Mouse (Mus musculus): ENCODE results near the gene BC024063. TPM values are rescaled to one million over a fixed set of nuclear protein-coding genes. Genes with fewer than 3 reads are reported as not detected.

The BC024063 gene
- 8.6 TPM for polyA plus RNA-seq (2014; fragmentation: Illumina TruSeq; extraction: RNeasy Lipid Tissue Mini Kit (QIAGEN cat#74804); ENCODE audit: low read depth, low replicate concordance)

DNA sequence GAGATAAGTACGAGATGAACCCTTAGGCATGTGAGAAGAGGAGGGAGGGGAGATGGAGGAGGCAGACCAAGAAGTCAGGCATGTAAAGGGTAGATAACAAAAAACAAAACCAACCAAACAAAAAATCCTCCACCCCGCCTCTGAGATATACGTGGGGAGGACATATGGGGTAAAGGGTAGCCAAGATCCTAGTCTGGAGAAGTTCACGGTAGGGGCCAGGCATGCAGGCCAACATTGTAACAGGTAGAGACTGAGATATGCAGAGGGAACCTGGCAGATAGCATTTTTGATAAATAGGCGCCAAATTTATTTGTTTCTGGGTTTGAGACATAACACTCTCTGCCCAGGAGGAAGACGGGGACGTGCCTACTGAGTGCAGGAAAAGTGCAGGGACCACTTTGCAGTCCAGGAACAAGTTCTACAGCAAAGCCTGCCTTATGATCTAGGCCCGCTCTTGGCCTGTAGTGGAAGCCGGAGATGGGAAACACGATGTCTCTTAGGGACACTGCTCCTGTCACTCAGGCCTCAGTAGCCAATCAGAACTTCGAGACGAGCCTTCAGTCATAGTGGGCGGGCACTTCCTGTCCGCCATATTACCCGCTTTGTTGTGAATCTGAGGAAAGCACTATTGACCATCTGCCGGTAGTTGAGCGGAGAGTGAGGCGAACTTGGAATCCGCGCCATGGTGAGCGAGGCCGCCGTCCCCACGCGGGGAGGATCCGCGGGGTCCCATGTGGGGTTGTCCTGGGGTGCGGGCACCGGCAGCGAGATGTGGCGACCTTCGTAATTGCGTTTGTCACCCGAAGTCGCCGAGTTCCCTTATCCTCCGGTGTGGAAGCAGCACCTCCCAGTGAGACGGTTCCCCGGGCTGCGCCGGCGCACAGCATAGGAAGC, at the start of gene BC024063:
BC024063 (plus strand) TSS at position 626 of the 894 bp plus-strand sequence.

DNA sequence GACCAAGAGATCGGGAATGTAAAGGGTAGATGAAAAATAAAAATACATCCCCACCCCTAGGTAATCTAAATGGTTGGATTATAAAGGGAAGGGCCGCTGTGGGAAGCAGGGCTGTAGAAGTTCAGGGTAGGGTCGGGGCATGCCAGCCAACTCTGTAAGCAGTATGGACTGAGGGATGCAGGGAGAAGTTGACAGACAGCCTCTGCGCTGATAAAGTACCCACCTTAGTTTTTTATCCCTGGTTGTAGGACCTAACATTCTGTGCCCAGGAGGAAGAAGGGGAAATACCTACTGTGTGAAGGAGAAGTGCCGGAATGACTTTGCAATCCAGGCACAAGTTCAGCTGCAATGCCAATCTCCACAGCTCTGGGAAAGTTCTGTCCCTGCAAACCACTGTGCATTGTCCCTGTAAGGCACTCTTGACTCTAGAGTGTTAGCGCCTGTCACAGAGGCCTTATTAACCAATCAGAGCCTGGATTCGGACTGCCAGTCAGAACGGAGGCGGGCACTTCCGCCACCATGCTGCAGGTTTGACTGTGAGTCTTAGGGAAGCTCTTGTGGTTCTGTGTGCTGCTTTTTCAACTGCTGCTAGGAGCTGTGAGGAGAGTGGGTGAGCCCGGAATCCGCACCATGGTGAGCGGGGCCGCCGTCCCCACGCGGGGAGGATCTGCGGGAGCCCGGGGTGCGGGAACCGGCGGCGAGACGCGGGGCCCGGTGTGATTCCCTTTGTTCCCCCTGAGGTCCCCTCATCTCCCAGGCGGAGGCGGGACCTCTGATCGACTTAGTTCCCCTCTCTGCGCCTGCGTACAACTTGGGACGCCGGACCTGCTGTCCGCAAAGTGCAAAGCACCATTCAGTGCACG, 35.3 kb upstream of the BC024063 start, which contains the start of gene Zfp873:
Zfp873 (plus strand) TSS at position 527 of the 863 bp plus-strand sequence.

DNA sequence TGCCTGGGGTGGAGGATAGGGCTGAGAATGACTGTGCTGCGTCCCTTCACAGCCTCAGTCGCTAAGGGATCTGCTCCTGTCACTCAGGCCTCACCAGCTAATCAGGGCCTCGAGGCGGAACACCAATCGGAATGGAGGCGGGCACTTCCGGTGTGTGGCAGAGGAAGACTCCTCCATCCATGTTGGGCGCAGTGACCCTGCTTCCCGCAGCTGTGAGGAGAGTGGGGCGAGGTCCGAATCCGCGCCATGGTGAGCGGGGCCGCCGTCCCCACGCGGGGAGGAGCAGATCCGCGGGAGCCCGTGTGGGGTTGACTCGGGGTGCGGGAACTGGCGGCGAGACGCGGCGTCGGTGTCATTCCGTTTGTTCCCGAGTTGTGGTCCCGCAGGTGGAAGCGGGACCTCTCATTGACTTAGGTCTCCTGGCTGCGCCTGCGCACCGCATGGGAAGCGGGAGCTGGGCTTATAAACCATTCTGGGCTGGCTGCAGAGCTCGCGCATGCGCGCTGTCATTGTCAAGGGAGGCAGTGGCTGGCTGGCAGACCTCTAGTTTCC, 44.8 kb downstream of the BC024063 start, which contains the start of gene AU041133:
AU041133 (plus strand) TSS at position 164 of the 552 bp plus-strand sequence.

Other genes starting within 250 kb of the BC024063 start
- 25.6 TPM for gene Gm32687, start 219.4 kb upstream of the BC024063 start, polyA plus RNA-seq (2014; fragmentation: Illumina TruSeq; extraction: RNeasy Lipid Tissue Mini Kit (QIAGEN cat#74804); ENCODE audit: low read depth, low replicate concordance)
- gene Zfp781, start 152.9 kb upstream of the BC024063 start, polyA plus RNA-seq (2014; fragmentation: Illumina TruSeq; extraction: RNeasy Lipid Tissue Mini Kit (QIAGEN cat#74804); ENCODE audit: low read depth, low replicate concordance) = 4.1 TPM
- gene Zfp873, start 35.2 kb upstream of the BC024063 start, polyA plus RNA-seq (2014; fragmentation: Illumina TruSeq; extraction: RNeasy Lipid Tissue Mini Kit (QIAGEN cat#74804); ENCODE audit: low read depth, low replicate concordance) = 18.6 TPM
- gene AU041133, start 44.7 kb downstream of the BC024063 start, polyA plus RNA-seq (2014; fragmentation: Illumina TruSeq; extraction: RNeasy Lipid Tissue Mini Kit (QIAGEN cat#74804); ENCODE audit: low read depth, low replicate concordance) = 15.0 TPM
- gene Zfp938, start 157.9 kb downstream of the BC024063 start, polyA plus RNA-seq (2014; fragmentation: Illumina TruSeq; extraction: RNeasy Lipid Tissue Mini Kit (QIAGEN cat#74804); ENCODE audit: low read depth, low replicate concordance) = 35.0 TPM
- gene 4932415D10Rik, start 233.2 kb downstream of the BC024063 start, polyA plus RNA-seq (2014; fragmentation: Illumina TruSeq; extraction: RNeasy Lipid Tissue Mini Kit (QIAGEN cat#74804); ENCODE audit: low read depth, low replicate concordance) = not detected

Measured in sigmoid colon, adult 10 weeks (tissue).